Mouse (Mus musculus): Measurements from ENCODE around the gene Fstl1.

Fstl1 gene

DNA sequence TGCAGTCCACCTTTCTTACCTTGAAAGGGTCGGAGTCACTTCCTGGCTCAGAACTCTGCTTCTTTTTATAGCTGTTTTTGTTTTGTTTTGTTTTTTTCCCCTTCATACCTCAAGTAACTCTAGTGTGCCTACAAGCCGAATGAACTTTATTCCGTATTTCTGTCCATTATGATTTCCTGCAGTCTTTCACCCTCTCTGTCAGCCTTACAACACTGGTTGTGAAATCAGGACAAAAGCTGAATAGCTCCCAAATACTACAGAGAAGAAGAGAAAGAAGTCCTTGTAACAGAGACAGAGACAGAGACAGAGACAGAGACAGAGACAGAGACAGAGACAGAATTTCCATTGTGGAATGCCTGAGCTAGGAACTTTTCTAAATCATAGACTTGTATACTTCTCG, 41.3 kb downstream of the Fstl1 start:
- no peak for DNase-seq (ENCODE audit: low read depth, low spot score)

DNA sequence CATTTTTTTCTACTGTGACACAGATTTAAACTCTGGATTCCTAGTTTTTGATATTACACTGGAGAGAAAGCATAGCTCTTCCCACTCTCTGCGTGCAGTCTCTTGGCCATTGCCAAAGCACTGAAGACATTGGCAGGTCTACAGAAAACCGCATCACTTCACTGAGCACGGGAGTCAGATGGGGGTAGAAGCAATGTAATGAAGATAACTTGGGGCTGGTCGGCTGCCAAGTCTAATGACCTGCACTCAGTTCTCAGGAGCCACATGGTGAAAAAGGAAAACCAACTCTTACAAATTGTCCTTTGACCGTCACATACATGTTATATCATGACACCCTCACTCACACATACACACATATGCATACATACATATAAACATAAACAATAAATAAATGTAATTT, 47.3 kb downstream of the Fstl1 start:
- no peak for DNase-seq (ENCODE audit: low read depth, low spot score)

DNA sequence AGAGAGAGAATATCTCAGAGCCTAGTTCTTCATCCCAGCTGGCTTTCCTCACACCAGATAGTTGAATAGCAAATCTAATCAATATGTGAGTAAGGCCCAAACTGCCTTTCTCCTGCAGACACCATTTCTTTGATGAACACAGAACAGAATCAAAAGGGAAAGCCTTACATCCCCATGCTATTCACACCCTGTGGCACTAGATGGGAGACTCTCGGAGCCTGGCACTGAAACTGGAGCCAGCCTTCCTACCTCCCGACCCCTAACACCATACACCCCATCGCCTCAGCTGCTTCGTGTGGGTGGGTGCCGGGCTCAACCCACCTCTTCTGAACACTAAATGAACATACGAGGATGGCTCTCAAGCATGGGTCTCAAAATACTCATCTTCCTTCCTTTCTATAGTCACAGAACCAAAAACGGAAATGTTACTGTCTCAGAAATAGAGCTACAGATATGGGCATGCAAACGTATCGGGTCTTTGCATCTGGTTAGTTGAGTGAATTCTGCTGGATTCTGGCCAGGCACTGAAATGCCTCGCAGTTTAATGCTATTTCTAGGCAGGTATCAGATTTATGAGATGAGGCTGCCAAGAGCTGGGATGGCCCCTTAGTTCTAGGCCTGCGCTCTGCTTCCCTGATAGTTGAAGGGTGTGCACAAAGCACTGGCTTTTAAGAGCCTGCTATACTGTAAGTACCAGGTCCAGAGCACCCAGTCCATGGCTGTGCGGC, 48.3 kb downstream of the Fstl1 start:
- DNase-seq (ENCODE audit: low read depth, low spot score) = no peak

DNA sequence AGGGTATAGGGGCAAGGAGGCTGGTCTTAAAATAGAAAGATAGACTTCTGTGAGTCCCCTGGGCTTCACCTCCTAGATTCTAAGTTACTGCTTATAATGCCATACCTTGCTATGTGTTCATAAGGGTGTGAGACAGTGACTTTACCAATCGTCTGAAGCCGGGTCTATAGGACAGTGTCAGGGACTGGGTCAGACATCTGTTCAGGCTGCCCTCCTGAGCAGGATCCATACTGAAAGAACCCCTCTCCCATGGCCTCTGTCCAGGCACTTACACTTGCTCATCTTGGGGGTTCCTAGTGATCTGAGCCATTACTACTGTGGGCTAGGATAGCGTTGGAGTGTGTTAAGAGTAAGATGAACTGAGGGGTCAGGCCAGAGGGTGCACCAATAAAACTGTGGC, 49.6 kb downstream of the Fstl1 start:
- DNase-seq (ENCODE audit: low read depth, low spot score) = no peak

DNA sequence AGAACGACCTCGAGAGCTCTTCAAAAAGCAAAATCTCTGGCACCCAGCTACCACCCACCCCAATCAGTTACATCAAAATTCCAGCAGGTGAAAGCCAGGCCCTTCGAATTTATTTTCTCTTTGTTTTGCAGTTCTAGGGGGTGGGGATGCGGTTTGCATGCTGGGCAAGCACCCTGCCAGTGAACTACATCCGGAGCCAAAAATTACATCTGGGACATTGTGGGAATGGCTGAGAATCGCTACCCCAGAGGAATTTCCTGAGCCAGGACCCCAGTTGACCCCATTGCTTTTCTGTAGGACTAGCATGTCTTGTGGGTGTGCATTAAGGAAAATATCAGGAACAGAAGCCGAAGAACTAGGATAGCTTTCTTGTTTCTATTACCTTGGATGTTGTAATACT, 54.4 kb downstream of the Fstl1 start:
- no peak for DNase-seq (ENCODE audit: low read depth, low spot score)

DNA sequence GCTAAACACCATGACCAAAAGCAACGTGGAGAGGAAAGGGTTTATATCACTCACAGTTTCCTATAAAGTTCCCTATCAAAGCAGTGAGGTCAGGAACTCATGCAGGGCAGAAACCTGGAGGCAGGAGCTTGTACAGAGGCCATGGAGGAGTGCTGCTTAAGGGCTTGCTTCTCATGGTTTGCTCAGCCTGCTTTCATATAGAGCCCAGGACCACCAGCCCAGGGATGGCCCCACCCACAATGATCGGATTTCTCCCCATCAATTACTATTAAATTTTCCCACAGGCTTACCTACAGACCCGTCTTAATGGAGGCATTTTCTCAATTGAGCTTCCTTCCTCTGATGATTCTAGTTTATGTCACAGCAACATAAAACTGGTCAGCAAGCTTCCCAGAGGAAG, 60.9 kb downstream of the Fstl1 start:
- DNase-seq (ENCODE audit: low read depth, low spot score) = no peak

DNA sequence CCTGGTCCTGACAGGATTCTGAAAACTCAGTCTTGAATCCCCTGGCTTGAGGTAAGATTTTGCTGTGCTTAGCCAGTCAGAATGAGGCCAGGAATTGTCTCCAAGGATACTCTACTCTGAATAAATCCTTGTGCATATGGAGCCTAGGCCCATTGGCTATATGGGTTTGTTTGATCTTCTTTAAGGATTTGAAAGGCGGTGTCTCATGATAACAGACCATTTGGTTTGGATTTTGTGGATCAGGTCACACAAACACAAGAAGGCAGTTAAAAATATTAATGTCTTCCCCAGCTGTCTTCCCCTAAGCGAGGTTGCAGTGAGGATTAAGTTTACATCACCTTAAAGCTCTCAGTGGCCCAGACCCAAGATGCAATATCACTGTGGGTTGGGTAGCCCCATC, 65.8 kb downstream of the Fstl1 start:
- no peak for DNase-seq (ENCODE audit: low read depth, low spot score)

DNA sequence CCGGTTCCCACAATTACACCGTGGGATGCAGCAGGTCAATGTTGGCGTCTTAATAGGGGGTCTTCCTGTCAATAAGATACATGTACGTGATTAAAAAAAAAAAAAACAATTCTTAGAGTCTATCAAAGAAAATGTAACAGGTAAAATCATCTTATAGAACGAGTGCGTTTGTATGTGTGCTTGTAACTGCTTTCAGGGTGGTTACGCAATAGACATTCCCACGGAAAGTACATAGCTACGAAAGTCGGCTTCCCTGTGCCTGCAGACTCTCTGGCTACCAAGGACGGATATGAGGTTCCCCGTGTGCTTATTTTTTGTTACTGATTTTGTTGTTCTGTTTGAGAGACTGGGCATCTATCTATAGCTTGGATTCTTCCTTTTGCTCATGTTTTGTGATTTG, 67.1 kb downstream of the Fstl1 start:
- DNase-seq (ENCODE audit: low read depth, low spot score) = no peak

DNA sequence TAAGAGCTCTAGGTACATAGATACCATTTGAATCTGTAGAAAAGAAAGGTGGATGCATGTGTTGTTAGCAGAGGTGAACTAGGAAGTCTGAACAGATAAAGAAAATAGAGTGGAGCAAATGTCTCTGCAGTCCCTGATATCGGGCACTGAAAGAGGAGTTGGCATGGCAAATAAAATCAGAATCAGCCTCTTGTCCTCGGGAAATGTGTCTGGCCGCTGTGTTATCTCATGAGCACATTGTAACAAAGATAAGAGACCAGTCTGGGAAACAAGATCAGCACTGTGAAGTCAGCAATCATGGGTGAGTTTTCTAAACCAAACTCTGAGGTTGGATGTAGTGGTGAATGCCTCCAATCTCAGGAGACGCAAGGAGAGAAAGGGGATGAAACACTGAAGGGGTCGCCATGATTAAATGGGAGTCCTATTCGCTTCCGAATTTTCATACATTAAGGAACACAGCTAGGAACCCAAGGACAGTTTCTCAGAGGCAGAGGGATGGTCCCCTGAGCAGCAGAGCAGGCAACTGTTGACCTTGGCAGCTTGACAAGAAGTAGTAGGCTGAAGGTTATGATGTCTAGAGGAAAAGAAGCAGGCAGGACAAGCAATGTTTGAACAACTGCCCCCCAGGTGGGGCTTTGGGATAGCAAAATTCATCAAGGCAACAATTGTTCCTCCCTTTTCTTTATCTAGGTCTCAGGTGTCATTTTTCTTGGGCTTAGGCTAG, 68.7 kb downstream of the Fstl1 start:
- DNase-seq (ENCODE audit: low read depth, low spot score) = no peak

DNA sequence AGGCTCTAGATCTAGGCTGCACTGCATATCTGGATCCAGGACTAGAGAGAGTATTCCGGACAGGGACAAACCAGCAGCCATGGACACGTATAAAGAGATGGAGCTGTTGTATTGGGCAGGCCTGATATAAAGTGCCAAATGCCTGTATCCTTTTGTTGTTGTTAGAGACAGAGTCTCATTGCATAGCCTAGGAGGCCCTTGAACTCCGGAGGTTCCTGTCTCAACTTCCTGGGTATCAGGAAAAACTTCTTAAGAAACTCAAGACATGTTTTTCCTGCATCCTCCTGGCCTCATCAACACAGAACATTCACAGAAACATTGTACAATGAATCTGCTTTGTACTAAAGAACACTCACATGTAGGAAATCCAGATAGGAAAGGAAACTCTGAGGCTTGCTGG, 70.4 kb downstream of the Fstl1 start:
- DNase-seq (ENCODE audit: low read depth, low spot score) = no peak

DNA sequence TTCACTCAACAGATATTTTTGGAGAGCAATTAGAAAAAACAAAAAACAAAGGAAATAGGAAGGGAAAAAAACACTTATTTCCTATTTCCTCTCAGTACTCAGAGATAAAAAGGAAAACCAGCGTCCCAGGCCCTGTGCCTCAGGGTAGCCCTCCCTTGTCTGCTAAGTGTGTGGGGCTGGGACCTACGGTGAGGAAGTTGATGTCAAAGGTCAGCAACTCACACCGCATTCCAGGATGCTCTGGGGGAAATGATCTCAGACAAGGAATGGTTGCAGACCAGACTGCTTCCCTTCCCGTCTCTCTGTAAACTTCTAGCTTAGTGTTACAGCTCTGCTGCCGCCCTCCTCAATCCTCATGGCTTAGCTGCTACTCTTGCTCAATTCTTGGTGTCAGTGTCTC, 74.7 kb downstream of the Fstl1 start:
- DNase-seq (ENCODE audit: low read depth, low spot score) = no peak

DNA sequence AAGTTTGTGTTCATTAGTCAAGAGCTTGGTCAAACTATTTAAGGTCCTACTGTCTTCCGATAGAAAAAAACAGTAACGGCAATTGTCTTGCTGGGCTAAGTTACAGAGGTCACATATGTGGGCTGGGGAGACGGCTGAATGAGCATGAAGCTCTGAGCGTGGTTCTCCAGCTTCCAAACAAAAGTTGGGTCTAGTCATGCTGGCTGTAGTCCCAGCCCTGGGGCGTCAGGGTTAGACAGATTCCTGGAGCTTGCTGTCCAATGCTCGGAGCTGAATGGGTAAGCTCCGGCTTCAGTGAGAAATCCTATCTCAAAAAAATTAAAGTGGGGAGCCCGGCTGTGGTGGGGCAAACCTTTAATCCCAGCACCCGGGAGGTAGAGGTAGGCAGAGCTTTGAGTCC, 76.6 kb downstream of the Fstl1 start:
- no peak for DNase-seq (ENCODE audit: low read depth, low spot score)

DNA sequence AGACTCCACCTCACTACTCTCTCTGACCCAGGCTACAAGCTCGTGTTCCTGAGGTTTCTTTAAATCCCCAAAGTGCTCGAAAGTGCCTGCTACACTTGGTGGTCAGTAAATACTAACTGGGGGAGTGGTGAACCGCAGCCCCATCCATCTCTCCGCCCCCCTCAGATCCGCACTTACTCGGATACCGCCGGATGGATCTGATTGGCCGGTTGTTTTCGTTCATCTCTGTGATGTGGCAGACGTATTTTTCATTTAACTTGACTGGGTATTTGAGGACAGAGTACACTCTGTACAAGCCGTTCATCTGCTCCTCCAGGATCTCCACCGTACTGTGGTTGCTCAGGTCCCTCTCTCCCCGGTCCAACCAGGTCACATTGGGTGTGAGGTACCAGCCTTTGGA, 77.4 kb downstream of the Fstl1 start:
- DNase-seq (ENCODE audit: low read depth, low spot score) = no peak

DNA sequence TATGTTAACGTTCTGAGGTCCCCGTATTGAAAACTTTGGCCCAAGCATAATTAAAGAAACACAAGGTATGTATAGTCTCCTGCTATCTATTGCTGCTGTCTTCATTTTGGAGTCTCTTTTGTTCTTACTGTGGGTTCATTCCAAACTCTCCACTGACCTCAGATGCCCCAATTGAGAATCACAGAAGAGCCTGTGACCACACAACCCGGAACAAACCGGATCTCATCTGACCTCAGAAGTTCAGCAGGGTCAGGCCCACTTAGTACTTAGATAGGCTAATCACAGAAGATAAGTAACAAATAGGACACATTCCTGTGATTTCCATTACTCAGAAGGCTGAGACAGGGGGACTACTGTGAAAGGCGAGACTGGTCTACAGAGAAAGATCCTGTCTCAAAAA, 77.9 kb downstream of the Fstl1 start:
- no peak for DNase-seq (ENCODE audit: low read depth, low spot score)

DNA sequence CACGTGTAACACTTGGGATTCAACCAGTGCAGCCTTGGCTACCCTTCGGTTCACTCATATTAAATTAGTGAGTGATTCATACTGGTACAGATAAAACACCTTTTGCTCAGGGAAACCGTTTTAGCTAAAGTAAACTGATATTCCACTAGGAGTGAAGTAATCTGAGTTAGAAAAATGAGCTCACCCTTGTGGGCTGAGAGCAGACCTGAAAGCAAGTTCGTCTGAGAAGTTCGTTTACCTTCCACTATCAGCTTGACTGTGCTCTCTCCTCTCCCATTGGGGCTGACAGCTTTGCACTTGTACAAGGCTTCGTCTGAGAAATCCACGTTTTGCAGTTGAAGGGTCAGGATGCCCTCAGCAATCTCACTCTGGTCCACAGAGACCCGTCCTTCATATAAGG, 78.9 kb downstream of the Fstl1 start:
- DNase-seq (ENCODE audit: low read depth, low spot score) = no peak

DNA sequence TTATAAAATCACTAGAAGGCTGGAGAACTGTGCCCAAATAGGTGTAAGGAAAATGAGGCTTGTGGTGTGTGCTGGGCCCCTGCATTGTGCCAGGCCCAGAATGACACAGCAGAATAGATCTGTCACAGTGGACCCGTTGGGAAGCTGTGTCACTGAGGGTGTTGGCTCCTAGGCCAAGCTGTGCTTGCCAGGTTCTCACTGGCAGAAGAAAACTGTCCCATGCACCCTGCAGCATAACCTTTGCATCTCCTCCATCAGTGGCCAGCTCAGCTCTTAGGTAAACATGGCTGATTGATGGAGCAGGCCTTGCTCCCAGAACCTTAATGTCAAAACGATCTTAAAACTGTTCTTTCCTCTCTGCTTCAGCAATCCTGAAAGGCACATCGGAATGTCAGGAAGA, 79.7 kb downstream of the Fstl1 start:
- DNase-seq (ENCODE audit: low read depth, low spot score) = no peak

DNA sequence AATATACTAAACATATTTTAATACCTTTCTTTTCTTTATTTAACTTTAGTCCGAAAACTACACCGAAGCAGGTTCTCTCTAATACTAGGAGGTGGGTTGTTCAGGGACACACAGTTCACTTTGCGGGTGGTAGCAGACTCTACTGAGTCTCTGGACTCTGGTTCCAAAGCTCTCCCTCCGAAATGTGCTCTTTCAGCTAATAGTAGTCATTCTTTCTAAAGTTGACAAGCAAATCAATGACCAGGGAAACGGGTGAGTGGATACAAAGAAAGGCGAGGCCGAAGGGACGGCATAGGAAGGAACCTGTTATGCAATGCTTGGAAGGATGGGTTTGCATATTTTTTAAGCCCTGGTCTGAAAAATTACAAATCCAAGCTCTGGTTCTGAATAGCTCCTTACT, 80.8 kb downstream of the Fstl1 start:
- DNase-seq (ENCODE audit: low read depth, low spot score) = no peak

DNA sequence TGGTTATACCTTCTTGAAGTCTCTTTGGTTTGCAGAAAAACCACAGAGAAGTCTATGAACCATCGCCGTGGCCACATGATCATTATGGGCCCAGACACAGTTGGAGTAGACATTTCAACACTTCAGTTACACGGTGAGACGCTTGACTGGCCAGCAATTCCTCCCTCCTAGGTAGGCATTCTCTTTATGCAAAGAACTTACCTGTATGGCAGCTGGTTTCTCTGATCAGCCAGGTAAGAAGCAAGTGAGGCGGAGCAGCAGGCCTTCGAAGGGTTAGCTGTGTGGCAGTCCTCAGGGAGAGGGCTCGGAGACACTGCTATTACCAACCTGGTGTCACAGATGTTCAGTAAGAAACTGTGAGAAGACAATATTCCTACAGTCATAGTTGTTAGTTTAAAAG, 83.5 kb downstream of the Fstl1 start:
- DNase-seq (ENCODE audit: low read depth, low spot score) = no peak

DNA sequence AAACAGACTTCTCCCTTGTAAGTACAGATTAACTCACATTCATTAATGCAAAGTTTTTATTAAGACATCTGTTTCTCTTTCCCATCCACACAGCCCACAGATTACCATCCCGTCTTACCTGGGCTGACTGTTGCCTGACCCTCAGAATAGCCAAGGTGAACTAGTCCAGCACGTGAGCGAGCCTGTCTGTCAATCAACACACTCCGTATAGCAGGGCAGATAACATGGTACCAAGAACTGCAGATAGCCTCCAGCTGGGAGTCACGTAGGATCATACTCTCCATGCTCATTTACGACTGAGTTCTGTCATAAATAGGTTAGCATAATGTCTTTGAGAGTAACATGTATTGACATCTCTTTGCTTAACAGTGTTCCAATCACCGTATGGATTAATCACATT, 84.4 kb downstream of the Fstl1 start, which contains the start of gene Gm36028:
TSS of gene Gm36028 (minus strand) at position 118 of the 400 bp plus-strand sequence.
- DNase-seq (ENCODE audit: low read depth, low spot score) = no peak

DNA sequence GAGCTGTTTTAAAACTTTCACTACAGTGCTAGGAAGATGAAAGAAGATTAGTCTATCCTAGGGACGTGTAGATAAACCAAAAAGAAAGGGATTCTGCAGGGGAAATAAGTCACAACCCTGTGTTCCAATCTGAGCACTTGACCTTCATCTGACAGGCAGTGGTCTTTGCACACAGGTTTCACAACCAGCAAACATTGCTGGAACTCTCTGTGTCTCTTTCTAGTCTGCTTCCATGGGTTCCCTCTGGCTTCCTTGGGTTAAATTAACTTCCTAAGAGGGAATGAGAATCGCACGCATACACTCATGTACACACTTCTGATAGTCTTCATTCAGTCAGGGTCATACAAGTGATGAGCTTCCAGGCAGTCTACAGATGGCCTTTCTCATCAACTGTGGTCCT, 87.2 kb downstream of the Fstl1 start:
- DNase-seq (ENCODE audit: low read depth, low spot score) = no peak

DNA sequence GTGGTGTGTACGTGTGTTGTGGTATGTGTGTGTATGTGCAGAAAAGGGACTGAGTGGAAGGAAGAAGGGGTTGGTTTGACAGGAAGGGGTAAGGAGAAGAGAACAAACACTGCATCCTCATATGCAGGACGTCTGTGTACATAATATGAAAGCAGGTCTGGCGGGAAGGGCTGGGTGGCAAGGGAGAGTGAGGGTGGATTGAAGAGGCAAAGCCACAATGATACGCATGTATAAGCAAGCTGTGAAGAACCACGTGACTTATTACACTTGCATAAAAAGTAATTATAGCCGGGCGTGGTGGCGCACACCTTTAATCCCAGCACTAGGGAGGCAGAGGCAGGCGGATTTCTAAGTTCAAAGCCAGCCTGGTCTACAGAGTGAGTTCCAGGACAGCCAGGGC, 89.2 kb downstream of the Fstl1 start:
- no peak for DNase-seq (ENCODE audit: low read depth, low spot score)

DNA sequence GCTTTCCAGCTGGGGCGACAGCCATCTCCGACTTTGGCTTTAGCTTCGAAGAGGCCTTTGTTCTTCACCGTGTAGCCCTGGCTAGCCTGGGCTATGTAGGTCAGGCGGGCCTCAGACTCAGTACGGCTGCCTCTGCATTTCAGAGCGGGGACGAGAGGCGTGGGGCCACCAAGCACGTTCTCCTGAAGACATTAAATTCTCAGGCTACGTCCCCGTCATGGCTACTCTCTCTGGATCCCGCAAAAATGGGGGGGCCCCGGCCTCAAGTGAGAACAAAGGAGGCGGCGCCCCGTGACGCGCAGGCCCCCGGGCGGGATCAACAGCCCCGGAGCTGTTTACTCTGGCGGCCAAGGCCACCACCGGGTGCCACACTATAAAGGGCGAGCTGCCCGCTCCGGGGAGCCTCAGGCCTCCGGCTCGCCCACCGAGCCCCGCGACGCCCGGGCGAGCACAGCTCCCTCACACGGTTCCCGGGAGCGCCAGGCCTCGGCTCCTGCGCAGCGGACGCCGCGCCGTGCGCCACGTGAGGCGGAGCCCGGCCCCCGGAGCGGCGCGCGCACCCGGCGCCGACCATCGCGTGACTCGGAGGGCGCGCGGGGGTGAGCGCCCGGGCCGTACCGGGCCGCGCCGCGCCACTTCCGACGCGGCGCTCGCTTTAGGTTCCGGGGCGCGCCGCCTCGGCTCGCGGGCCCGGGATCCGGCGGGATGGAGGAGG, 91.3 kb downstream of the Fstl1 start, which contains the start of gene Lrrc58:
TSS of gene Lrrc58 (plus strand) at position 599 of the 715 bp plus-strand sequence.
- peak; percentile 42 for DNase-seq (ENCODE audit: low read depth, low spot score)

All from WW6 (cell line).